Mouse (Mus musculus) CD4-positive, CD25-positive, alpha-beta regulatory T cell, adult 4 months (primary cell): Measurements from ENCODE around the gene Krt71. TPM values are rescaled to one million over a fixed set of nuclear protein-coding genes. Genes with fewer than 3 reads are reported as not detected.
"Not testable (repeated sequence)": the region's sequence is repeated elsewhere in the genome, so short reads cannot be mapped to it uniquely, and the experiment has no call there.

Source experiments
- ATAC-seq: one replicate; pipeline ENCODE4 v1.8.0; 2017
- polyA plus RNA-seq, 2 experiments: library from polyadenylated mRNA; unstranded; fragments of 100-300 nt; shearing (Covaris generic); gene quantifications; one replicate each; pipeline ENCODE4 v1.2.1; 2017

Gene Krt71
- not detected for polyA plus RNA-seq

- ATAC-seq, result no peak
Measured at GRCm38 (mm10) chr15:101742711-101743110, at the start of gene Krt71. TSS of gene Krt71 (minus strand) at chr15:101743109.

DNA sequence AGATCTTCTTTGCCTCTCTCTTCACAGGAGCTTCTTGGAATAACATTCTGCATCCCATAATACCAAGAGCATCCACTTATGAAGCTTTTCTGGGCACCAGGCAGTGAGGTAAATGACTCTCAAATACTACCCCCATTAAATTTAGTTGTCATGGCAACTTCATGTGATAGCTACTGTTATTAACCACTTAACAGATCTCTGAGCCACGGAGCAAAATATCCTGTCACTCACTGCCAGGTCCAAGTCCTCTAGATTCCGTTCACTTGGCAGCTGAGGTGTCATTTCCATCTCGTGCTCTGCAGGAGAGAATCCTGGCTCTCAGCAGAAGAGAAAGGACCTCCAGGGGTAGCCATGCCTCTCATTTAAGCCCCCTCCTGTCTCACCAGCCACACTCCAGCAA, 48.0 kb upstream of the Krt71 start:
- ATAC-seq, result no peak

DNA sequence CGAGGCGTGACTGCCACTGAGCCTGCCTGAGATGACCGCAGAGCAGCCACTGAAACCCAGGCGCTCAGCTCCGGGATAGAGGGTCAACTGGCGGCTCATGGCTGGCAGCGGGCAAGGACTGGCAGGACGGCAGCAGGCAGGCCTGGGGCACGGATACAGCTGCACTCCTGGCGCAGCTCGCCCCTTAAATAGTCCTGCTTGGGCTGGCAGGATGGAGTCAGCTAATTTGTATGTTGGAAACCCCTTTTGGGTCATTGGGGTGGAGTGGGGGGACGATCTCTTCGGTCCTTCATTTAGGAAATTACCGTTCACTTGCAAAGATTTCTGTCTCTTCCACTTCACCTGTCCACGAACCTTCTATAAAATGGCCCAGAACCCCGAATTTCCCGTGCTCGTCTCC, 43.5 kb upstream of the Krt71 start, which contains the start of gene Krt72:
TSS of gene Krt72 (minus strand) at position 101 of the 400 bp plus-strand sequence.
- no peak for ATAC-seq

- no peak for ATAC-seq
Measured at GRCm38 (mm10) chr15:101773420-101773819, 30.5 kb upstream of the Krt71 start.

- no peak for ATAC-seq
Measured at GRCm38 (mm10) chr15:101772711-101773081, 29.8 kb upstream of the Krt71 start.

DNA sequence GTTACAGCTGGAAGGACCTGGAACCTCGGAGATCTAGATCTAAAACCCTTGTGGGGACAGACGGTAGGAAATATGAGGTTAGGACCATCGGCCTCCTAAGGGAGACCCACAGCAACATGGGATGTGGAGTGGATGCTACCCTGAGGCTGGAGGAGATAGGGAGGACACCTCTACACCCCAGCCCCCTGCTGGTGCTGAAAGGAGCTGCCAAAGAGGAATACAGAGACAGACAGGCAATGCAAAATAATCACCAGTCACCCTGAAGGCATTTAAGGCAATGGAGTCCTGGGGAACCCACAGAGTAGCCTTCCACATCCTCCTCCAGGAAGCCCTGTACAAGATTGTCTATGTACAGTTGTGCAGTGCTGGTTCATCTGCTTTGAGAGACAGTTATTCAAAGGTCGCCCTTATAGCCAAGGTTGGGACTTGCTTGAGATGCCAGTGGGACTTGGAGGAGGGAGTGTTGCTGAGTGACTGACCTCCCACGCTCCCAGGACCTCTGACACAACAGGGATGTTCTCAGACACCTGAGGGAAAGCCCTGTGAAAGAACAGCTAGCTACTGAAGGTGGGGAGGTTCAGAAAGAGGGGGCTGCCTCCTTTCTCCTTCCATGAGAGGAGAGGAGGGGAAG, 29.3 kb upstream of the Krt71 start:
- no peak for ATAC-seq

DNA sequence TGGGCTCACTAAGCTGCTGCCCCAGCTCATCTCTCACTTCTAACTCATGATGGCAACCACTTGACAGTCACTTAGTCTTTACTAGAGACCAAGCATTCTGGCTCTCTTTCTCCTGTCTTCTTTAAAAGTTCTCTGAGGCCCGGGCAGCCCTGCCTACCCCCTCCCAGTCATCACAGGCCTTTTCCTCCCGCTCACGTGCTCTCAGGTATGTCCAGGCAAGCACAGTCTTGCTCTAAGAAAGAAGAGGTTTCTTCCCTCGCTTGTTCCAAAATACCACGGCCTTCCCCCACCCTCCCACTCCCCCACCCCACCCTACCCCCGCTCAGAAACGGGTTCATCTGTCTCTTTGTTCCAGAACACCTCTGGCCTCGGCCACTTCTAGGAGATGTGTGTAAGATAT, 27.3 kb upstream of the Krt71 start:
- no peak for ATAC-seq

- ATAC-seq, result no peak
Measured at GRCm38 (mm10) chr15:101737786-101738185, 5.1 kb downstream of the Krt71 start.

- no peak for ATAC-seq
Measured at GRCm38 (mm10) chr15:101730653-101731052, 12.3 kb downstream of the Krt71 start.

DNA sequence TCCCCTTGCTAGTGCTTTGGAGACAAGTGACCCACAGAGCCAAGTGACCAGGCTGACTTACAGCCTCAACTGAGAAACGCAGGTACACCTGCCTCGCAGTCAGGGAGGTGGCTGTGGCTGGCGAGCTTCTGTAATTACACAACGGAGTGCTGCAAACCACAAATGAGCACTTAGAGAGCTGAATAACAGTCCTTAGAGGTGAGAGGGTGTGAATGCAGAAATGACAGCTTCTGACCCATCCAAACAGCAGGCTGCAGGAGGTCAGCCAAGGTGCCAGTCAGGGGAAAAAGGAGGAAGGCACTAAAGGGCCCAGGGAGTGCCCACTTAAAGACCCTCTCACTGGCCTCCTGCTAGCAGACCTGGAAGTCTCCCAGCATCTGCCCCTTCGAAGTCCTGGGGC, 18.2 kb downstream of the Krt71 start:
- no peak for ATAC-seq

DNA sequence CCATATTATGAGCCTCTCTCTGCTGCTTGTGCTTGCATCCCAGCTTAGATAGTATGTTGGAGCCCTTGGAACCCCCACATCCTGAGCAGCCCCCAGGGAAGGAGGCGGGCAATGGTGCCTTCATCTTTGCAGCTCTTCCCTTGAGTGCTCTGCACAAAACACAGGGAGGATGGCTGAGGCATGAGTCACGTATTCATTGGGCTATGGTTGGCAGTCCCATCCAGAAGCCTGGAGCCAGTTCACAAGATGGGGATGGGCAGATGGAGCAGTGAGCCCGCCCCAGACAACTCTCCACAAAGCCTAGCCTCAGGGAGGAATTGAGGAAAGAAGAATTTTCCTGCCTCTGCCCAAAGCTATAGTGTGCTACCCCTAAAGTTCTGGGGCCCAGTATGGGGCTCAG, 27.1 kb downstream of the Krt71 start:
- ATAC-seq, result no peak

DNA sequence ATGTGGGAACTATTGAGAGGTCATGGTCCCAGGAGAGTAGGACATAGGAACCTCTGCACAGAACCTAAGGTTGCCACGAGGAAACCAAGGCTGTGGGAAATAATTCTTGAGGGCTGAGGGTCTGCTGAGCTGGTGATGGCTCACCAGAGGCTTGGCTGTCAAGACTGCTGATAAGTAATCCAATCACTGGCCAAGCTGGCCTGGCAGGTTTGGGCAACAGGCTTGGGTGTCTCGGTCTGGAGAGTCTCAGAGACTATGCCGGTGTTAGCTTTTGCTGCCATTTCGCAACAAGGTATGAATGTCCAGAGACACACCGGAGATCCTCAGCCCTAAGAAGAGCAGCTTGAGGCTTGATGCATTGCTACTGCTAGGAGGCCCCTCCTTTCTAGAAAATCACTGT, 28.6 kb downstream of the Krt71 start:
- ATAC-seq, result no peak

DNA sequence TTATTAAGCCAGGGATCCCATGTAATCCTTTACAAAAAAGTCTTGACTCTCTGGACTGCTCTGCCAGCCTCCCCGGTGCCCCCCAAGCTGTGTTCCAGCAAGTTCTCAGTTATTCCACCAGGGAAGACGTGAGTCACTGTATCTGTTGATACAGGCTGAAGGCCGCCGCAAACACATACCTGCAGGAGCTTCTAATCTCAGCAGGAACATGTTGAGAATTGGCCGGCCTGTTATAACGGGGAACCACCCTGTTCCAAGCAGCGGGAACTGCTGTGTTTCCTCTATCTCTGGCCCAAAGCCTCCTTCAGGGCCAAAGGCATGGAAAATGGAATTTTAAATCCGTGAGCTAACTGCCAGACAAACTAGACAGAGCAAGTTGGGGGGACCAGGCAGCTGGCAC, 29.2 kb downstream of the Krt71 start:
- ATAC-seq, result no peak

GRCm38 (mm10) chr15:101712720-101713119, 30.2 kb downstream of the Krt71 start, which contains the start of gene Krt5:
TSS of gene Krt5 (minus strand) at chr15:101712898.
- no peak for ATAC-seq

GRCm38 (mm10) chr15:101708683-101709082, 34.2 kb downstream of the Krt71 start:
- ATAC-seq, result no peak

DNA sequence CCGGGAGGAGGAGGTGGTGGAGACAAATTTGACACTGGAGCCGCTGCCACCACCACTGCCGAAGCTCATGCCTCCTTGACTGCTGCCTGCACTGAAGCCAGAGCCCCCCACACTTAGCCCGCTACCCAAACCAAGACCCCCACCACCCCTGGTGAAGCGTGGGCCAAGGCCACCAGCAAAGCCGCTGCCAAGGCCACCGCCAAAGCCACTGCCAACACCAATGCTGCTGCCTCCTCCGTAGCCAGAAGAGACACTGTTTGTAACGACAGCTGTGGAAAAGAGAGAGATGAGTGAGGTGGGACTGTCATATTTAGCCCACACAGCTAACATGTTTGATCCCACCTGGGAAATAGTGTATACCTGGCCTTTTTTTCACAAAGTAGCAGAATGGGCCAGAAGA, 35.5 kb downstream of the Krt71 start:
- ATAC-seq, result no peak

DNA sequence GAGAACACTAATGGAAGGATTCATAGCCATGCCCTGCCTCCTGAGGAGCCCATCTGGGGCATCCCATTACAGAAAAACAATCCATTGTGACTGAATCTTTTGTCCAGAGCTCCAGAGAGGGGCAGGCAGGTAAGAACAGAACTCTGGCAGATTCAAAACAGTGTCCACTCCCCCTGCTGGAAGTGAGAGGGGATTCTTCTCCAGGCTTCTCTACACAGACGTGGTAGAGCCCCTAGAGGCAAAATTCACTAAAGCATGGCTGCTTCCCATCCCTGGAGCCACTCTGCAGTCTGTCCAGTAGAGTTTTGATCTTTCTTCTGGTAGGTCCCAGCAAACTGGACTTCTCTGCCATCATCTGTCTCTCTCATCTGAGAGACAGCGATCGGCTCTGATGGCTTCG, 38.8 kb downstream of the Krt71 start:
- ATAC-seq, result no peak

- no peak for ATAC-seq
Measured at GRCm38 (mm10) chr15:101702380-101702779, 40.5 kb downstream of the Krt71 start.

DNA sequence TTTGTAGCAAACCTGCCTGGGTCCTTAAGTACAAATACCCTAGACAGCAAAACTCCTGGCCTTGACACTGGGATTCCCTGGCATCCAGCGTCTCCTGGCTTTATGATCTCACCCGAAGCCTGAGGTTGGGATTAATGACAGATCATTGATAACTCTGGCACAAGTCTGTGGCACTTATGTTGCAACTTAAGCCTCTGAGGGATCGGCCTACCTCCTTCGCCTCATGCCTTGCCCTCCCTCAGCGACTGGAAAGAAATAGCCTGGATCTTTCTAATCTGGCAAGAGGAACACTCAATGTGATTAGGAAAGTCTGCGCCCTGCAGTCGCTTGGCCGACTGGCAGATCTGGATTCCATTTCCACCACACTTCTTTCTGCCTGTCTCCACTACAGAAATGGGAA, 43.0 kb downstream of the Krt71 start:
- ATAC-seq, result no peak

DNA sequence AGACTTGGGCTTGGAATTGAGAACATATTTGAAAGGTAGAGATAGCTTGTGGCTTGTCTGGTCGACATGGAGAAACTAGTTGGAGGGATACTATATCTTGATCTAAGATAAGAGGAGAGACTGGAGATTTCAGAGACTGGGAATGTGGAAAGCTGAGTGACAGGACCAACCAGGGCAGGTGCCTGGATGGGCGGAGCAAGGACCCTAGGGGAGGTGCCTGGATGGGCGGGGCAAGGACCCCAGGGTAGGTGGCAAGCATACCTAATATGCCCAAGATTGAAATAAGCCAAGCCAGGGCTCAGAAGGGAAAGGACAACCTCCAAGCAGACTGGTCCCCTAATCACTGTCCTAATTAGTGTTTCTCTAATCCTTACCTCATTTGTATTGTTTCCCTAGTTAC, 43.7 kb downstream of the Krt71 start:
- no peak for ATAC-seq

GRCm38 (mm10) chr15:101697326-101698188, 45.4 kb downstream of the Krt71 start:
- ATAC-seq, result no peak

DNA sequence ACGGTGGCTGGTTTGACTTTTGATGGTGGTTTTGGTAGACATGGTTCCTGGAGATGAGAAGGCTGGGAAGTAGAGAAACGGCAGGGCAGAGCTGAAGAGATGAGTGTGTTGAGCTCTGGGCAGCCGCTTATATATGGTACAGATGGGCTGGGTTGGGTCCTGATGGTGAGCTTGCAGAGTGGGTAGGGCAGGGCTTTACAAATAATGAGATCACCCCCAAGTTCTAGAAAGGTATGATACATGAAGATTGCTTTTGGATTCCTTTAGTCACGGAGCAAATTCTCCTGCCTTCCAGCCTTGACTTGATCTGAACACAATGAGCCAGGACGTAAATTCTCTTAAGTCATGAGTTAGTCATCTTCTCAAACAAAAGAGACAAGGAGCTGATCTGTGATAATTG, 48.7 kb downstream of the Krt71 start, which contains the start of gene Krt6a:
TSS of gene Krt6a (minus strand) at position 101 of the 400 bp plus-strand sequence.
- ATAC-seq, result no peak

GRCm38 (mm10) chr15:101690460-101690859, 52.4 kb downstream of the Krt71 start:
- not testable (repeated sequence) for ATAC-seq

- no peak for ATAC-seq
Measured at GRCm38 (mm10) chr15:101688161-101688560, 54.7 kb downstream of the Krt71 start.
